Mouse (Mus musculus): ENCODE results near the gene Rgs13. TPM values are rescaled to one million over a fixed set of nuclear protein-coding genes. Genes with fewer than 3 reads are reported as not detected.

Rgs13 gene
- polyA plus RNA-seq, 1 experiment from 2014 or later: not detected

- Histone ChIP-seq H3K9ac (replicated peaks) (no peak overlapping the region), H3K36me3 (no peaks in the 10 kb centered on the region), H3K27ac (no peak overlapping the region), H3K9me3 (no peaks in the 10 kb centered on the region), H3K4me2 (no peak overlapping the region), H3K4me3 (replicated peaks) (no peak overlapping the region), H3K27me3 (no peaks in the 10 kb centered on the region), H3K4me1 (replicated peaks) (no peaks in the 10 kb centered on the region)
- 83% methylated on average over 1 of the region's 1 CpGs for WGBS
- ATAC-seq (ENCODE audit: insufficient number of reproducible peaks, insufficient read depth, low FRiP score, low TSS enrichment, low read depth): no peak
Measured at GRCm38 (mm10) chr1:144090410-144090809, 86.8 kb downstream of the Rgs13 start.

Other genes starting within 250 kb of the Rgs13 start
- gene Rgs2, start 173.2 kb downstream of the Rgs13 start, polyA plus RNA-seq (2016; fragmentation: Nextera tagmentation; extraction: Ambion mirVana): 32.1 and 35.3 TPM in 2 replicates
- not detected in 2 replicates for gene Rgs1, start 71.9 kb upstream of the Rgs13 start, polyA plus RNA-seq (2016; fragmentation: Nextera tagmentation; extraction: Ambion mirVana)

Measured in limb, embryonic 12.5 days (tissue).